Mouse (Mus musculus) testis, postnatal 10 days (tissue): ENCODE results near the gene Ddx11.
A peak's percentile ranks its signal among the peaks of the same experiment; 100 is the strongest.

Experiments used
- DNase-seq: peaks from one replicate; pipeline ENCODE4 v3.0.0; 2021; ENCODE audit warnings: low spot score

Ddx11 gene

GRCm38 (mm10) chr17:66123066-66123815 is at the start of gene Ddx11:
TSS of gene Ddx11 (plus strand) at chr17:66123520.
- peak; percentile 98 for DNase-seq

- DNase-seq, result no peak
Observed at GRCm38 (mm10) chr17:66073971-66074370, 49.3 kb upstream of the Ddx11 start.

- DNase-seq, result no peak
Observed at GRCm38 (mm10) chr17:66075827-66076173, 47.5 kb upstream of the Ddx11 start.

- peak; percentile 64 for DNase-seq
Observed at GRCm38 (mm10) chr17:66076174-66076927, 47.0 kb upstream of the Ddx11 start.

- DNase-seq, result peak; percentile 96
Observed at GRCm38 (mm10) chr17:66076934-66077333, 46.4 kb upstream of the Ddx11 start, which contains the start of gene Ankrd12. TSS of gene Ankrd12 (minus strand) at chr17:66077089.

GRCm38 (mm10) chr17:66077437-66077850 is 45.9 kb upstream of the Ddx11 start:
- DNase-seq, result no peak

GRCm38 (mm10) chr17:66084486-66084885 is 38.8 kb upstream of the Ddx11 start:
- DNase-seq, result no peak

GRCm38 (mm10) chr17:66085038-66085437 is 38.3 kb upstream of the Ddx11 start:
- no peak for DNase-seq

GRCm38 (mm10) chr17:66090251-66090650 is 33.1 kb upstream of the Ddx11 start:
- no peak for DNase-seq

DNA sequence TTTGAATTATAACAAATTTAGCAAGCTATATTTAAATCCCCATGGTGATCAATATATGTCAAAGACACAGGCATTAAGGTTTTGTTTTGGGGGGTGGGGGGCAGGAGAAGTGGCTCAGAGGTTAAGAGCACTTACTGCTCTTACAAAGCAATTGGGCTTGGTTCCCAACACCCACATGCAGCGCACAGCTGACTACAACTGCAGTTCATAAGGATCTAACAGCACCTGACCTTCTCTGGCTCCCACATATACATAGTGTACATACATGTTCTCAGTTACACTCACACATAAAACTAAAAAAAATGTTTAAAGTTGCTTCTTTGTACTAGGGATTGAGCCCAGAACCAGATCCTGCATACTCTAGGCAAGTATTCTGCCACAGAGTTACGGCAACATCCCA is 31.9 kb upstream of the Ddx11 start:
- no peak for DNase-seq

- DNase-seq, result no peak
Observed at GRCm38 (mm10) chr17:66092065-66092464, 31.3 kb upstream of the Ddx11 start.

DNA sequence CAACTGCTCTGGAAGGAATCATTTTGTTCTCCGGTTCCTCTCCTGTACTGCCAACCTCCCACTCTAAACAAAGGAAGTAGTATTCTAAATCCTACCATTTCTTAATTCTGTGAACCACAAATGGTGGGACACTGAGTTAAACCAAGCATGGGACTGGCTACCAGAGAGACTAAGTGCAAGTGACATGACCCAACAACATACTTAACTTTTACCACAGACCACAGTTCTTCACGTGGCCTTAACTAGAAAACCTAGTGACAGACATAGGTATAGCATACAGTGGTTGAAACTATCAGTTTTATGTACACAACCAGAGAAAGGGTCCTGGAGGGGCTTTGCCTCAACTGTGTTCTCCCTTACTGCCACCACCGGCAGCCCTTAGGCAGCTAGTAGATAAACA is 30.7 kb upstream of the Ddx11 start:
- DNase-seq, result no peak

DNA sequence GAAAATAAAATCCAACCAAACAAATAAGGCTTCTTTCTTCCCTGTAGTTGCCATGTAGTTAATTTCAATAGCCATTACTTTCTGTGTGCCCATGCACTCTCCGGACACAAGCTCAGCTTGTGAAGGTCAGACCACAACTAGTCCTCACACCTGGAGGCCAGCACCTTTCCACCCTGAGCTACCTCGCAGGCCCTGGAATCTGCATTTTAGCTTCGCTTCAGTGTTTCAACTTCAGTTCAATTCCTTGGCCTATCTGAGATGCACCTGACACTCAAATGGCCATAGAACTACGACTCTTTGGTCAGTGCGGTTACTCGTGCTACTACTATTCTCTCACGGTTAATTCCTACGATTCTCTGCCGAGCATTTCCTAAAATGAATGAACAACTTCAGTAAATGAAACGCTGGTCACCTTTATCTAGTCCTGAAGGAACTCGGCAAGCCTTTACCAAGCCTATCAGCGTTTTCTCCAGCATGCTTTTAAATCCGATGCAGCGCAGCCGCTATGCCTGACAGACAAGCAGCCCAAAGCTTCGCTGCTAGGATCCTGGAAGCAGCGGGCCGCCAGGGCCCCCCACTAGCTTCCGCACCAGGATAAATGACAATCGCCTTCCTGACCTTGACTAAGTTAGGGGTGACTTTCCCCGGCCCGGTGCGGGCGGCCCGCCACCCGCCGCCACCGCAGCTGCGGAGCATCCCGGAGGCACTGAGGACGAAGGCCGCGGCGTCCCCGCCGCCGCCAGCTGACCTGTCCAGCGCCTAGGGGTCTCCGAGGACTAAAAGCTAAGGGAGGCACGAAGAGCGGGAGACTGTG is 22.5 kb upstream of the Ddx11 start:
- DNase-seq, result no peak

GRCm38 (mm10) chr17:66101380-66102330 is 21.7 kb upstream of the Ddx11 start, which contains the start of gene Ndufv2:
TSS of gene Ndufv2 (minus strand) at chr17:66101559.
- DNase-seq, result peak; percentile 94

GRCm38 (mm10) chr17:66104076-66104475 is 19.2 kb upstream of the Ddx11 start:
- no peak for DNase-seq

GRCm38 (mm10) chr17:66106601-66107267 is 16.6 kb upstream of the Ddx11 start:
- DNase-seq, result peak; percentile 75

- DNase-seq, result no peak
Observed at GRCm38 (mm10) chr17:66107466-66107865, 15.9 kb upstream of the Ddx11 start.

GRCm38 (mm10) chr17:66108198-66108597 is 15.1 kb upstream of the Ddx11 start:
- no peak for DNase-seq

GRCm38 (mm10) chr17:66110746-66111145 is 12.6 kb upstream of the Ddx11 start:
- no peak for DNase-seq

DNA sequence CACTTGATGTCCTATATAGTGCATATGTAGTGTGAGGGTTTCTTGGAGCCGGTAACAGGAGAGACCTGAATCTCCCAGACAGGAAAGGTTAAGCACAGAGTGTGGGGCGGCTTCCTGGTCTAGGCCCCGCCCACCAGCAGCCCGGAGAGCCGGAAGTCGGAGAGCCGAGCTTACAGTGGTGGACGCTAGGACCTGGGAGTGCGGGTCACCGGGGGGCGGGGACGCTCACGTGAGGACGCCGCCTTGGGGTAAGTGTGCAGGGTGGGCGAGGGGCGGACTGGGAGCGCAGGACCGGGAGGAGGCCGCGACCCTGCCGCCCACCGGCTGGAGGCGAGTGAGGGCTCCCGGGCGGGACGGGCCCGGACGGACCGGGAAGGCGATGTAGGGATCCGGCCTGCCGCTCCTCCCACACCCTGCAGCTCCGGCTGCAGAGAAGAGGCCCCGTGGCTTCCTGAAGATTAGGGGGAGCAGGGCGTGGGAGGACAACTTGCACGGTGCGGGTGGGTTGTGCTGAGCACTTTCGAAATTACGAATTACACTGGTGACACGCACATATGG is 11.8 kb upstream of the Ddx11 start, which contains the start of gene Washc1:
Washc1 (plus strand) TSS at position 144 of the 558 bp plus-strand sequence.
- peak; percentile 94 for DNase-seq
